Mouse (Mus musculus) liver, embryonic 15.5 days (tissue): ENCODE measurements around the gene Sec14l3. TPM values are rescaled to one million over a fixed set of nuclear protein-coding genes. Genes with fewer than 3 reads are reported as not detected.

Experiments used
- ATAC-seq: fragments of 200-750 bp; cut with Nextera tagmentation; 2 replicates; pipeline ENCODE4 v1.8.0; 2017; ENCODE audit warnings: moderate number of reproducible peaks, mild to moderate bottlenecking, moderate library complexity; ENCODE audit not compliant: insufficient read depth
- H3K27ac ChIP-seq: fragments of 300-500 bp; sonication (generic); replicated peaks from 2 replicates; pipeline ENCODE4 v1.5.1; 2015; ENCODE audit warnings: mild to moderate bottlenecking, inconsistent platforms
- H3K27me3 ChIP-seq: fragments of 300-500 bp; sonication (generic); 2 replicates; pipeline ENCODE4 v1.6.1; 2015; ENCODE audit warnings: mild to moderate bottlenecking, inconsistent platforms
- H3K36me3 ChIP-seq: fragments of 300-500 bp; sonication (generic); replicated peaks from 2 replicates; pipeline ENCODE4 v1.6.1; 2015; ENCODE audit warnings: moderate library complexity, mild to moderate bottlenecking, inconsistent platforms
- H3K4me1 ChIP-seq: fragments of 300-500 bp; sonication (generic); replicated peaks from 2 replicates; pipeline ENCODE4 v1.6.1; 2015; ENCODE audit warnings: inconsistent platforms
- H3K4me2 ChIP-seq: fragments of 300-500 bp; sonication (generic); 2 replicates; pipeline ENCODE4 v1.6.1; 2015; ENCODE audit warnings: moderate library complexity, mild to moderate bottlenecking, inconsistent platforms
- H3K4me3 ChIP-seq: fragments of 300-500 bp; sonication (generic); replicated peaks from 2 replicates; pipeline ENCODE4 v1.5.1; 2015; ENCODE audit warnings: mild to moderate bottlenecking, inconsistent platforms
- H3K9ac ChIP-seq: fragments of 300-500 bp; sonication (generic); 2 replicates; pipeline ENCODE4 v1.6.1; 2015; ENCODE audit warnings: moderate library complexity, mild to moderate bottlenecking, inconsistent platforms
- H3K9me3 ChIP-seq: fragments of 300-500 bp; sonication (generic); replicated peaks from 2 replicates; pipeline ENCODE4 v1.6.1; 2016; ENCODE audit warnings: inconsistent platforms
- WGBS: fragments of 180-500 bp; shearing (Covaris S2); methylation state at CpG from one replicate; pipeline ENCODE4 v1.1.7; 2015; ENCODE audit warnings: mixed read lengths; ENCODE audit not compliant: insufficient replicate concordance; 5-methylcytosine and 5-hydroxymethylcytosine counted together
- polyA plus RNA-seq: library from polyadenylated mRNA; unstranded; fragments of >200 nt; fragmentation: Nextera tagmentation; extraction: Ambion mirVana; gene quantifications from 2 replicates; pipeline ENCODE4 v1.2.1, GENCODE M21; 2015

The Sec14l3 gene
- polyA plus RNA-seq, 1 experiment from 2014 or later = not detected

- Histone ChIP-seq H3K36me3 (no peaks in the 10 kb centered on the region), H3K9me3 (no peaks in the 10 kb centered on the region), H3K27me3 (no peaks in the 10 kb centered on the region), H3K27ac (no peak overlapping the region), H3K9ac (no peak overlapping the region), H3K4me3 (no peak overlapping the region), H3K4me1 (peaks cover 5% of the 10 kb centered on the region; the same call in 1 of the 2 replicates), H3K4me2 (no peak overlapping the region)
- ATAC-seq = peak; percentile 66
- WGBS = 56% methylated on average over 18 of the region's 18 CpGs
Observed at GRCm38 (mm10) chr11:4035116-4035892, 29.3 kb upstream of the Sec14l3 start.

DNA sequence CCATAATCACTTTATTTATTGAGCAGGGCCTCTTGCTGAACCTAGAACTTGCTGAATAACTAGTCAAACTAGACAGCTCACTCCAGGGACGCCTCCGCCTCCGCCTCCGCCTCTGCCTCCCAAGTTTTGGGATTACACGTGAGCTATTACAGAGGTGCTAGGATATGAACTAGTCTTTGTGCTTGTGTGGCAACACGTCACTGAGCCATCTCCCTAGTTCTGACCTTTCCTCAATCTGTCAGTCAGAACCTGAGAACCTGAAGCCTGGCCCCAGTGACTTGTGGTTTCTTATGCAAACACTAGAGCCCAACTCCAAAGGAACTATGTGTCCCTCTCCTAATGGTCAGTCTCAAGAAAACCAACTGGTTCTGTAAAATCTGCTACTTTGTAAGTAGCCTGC is 28.7 kb upstream of the Sec14l3 start:
- H3K27ac ChIP-seq = no peak overlapping the region
- no peak overlapping the region for H3K4me3 ChIP-seq
- no peak overlapping the region for H3K9ac ChIP-seq
- no peaks in the 10 kb centered on the region for H3K27me3 ChIP-seq
- no peaks in the 10 kb centered on the region for H3K36me3 ChIP-seq
- 0 out of 2 replicates have a peak, but pooled peaks have one; percentile 15 for ATAC-seq
- H3K9me3 ChIP-seq = no peaks in the 10 kb centered on the region
- WGBS = 75% methylated on average over 6 of the region's 6 CpGs
- peaks cover 5% of the 10 kb centered on the region; the same call in 1 of the 2 replicates for H3K4me1 ChIP-seq
- H3K4me2 ChIP-seq = no peak overlapping the region

DNA sequence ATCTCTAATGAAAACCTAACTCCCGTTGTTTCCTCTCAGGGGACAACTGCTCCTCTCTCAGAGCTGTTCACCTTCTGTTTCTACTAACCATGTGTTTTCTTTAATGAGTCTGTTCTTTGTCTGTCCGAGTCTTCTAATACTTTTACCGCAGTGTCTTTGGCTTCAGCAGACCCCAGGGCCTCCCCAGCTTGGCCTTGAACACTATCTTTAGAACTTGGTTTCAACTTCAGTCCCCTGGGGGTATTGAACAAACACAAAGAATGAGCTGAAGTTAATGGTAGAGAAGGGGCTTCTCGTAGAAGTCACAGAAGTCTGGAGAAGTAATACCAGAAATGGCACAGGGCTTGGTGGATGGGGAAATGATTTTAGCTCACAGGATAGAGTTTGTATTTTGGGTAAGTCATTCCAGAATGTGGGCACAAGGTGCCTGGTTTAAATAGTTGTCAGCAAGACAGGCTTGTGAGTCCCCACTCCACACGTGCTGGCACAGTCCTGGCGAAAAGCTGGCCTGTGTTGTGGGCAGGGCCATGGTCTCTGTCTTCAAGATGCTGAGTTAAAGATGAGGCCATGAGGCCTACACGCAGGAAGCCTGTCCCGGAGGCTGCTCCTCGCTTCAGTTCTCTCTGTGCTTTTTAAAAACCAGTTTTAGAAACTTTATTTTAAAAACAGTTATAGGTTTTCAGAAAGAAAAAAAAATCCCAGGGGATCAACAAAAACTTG is 28.1 kb upstream of the Sec14l3 start:
- Histone ChIP-seq H3K9ac (no peak overlapping the region), H3K27me3 (no peaks in the 10 kb centered on the region), H3K27ac (no peak overlapping the region), H3K36me3 (no peaks in the 10 kb centered on the region), H3K4me2 (no peak overlapping the region), H3K9me3 (no peaks in the 10 kb centered on the region), H3K4me1 (peaks cover 5% of the 10 kb centered on the region; the same call in 1 of the 2 replicates), H3K4me3 (no peak overlapping the region)
- WGBS = 52% methylated on average over 9 of the region's 9 CpGs
- no peak for ATAC-seq

DNA sequence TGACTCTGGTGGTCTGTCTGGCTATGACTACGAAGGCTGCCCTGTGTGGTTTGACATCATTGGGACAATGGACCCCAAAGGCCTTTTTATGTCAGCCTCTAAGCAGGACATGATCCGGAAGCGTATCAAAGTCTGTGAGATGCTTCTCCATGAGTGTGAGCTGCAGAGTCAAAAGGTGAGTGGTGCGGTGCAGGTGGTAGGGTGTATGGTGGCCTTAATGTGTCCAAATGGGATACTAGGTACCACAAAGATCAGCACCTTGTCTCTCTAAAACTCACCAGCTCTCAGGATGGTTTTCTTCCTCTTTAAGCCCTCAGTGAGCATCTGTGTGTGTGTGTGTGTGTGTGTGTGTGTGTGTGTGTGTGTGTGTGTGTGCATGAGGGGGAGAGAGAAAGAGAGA is 24.7 kb upstream of the Sec14l3 start:
- H3K27ac ChIP-seq = no peak overlapping the region
- no peaks in the 10 kb centered on the region for H3K36me3 ChIP-seq
- no peaks in the 10 kb centered on the region for H3K27me3 ChIP-seq
- H3K4me3 ChIP-seq = no peak overlapping the region
- H3K4me2 ChIP-seq = no peak overlapping the region
- 75% methylated on average over 4 of the region's 4 CpGs for WGBS
- H3K4me1 ChIP-seq = no peaks in the 10 kb centered on the region
- H3K9me3 ChIP-seq = no peaks in the 10 kb centered on the region
- no peak for ATAC-seq
- no peak overlapping the region for H3K9ac ChIP-seq

GRCm38 (mm10) chr11:4041123-4041625 is 23.5 kb upstream of the Sec14l3 start:
- no peak overlapping the region for H3K4me3 ChIP-seq
- no peaks in the 10 kb centered on the region for H3K36me3 ChIP-seq
- no peak overlapping the region for H3K4me2 ChIP-seq
- ATAC-seq = no peak
- no peaks in the 10 kb centered on the region for H3K4me1 ChIP-seq
- H3K27ac ChIP-seq = no peak overlapping the region
- 57% methylated on average over 6 of the region's 6 CpGs for WGBS
- no peaks in the 10 kb centered on the region for H3K9me3 ChIP-seq
- H3K27me3 ChIP-seq = no peaks in the 10 kb centered on the region
- no peak overlapping the region for H3K9ac ChIP-seq

DNA sequence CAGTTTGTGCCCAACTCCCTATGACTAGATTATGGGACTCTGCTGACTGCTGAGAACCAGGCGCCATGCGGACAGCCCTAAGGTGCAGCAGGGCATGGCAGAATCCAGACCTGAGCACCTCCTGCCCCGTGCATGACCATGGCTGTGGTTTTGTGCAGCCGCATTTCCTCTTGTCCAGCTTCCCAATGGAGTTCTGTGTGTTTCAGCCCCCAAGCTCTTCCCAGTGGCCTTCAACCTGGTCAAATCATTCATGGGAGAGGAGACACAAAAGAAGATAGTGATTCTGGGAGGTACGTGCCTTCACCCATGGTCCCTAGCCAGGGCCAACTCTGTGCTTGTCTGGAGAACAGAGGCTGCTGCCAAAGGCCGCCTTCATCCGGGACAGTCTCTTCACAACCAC is 21.6 kb upstream of the Sec14l3 start:
- Histone ChIP-seq H3K27me3 (no peaks in the 10 kb centered on the region), H3K4me1 (no peaks in the 10 kb centered on the region), H3K9me3 (no peaks in the 10 kb centered on the region), H3K36me3 (no peaks in the 10 kb centered on the region), H3K9ac (no peak overlapping the region), H3K27ac (no peak overlapping the region), H3K4me2 (no peak overlapping the region), H3K4me3 (no peak overlapping the region)
- no peak for ATAC-seq
- WGBS = 73% methylated on average over 7 of the region's 7 CpGs

DNA sequence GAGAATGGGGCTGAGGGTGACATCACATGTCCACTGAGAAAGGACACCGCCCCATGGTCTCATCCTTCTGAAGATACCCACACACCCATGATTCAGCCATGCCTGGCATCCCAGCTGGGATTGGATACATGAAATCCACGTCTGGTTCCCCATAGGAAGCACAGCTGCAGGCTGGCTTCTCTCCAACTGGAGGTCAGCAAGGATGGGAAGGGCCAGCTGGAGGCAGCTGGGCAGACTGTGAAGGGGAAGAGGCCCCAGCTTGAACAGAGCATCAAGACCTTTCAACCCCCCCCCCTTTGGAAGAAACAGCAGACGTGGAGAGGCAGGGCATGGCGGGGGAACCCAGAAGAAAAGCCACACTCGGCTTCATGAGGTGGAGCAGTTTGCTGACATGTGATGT is 18.1 kb upstream of the Sec14l3 start:
- H3K27me3 ChIP-seq = no peaks in the 10 kb centered on the region
- H3K9me3 ChIP-seq = no peaks in the 10 kb centered on the region
- no peak overlapping the region for H3K4me2 ChIP-seq
- no peaks in the 10 kb centered on the region for H3K36me3 ChIP-seq
- H3K4me1 ChIP-seq = no peaks in the 10 kb centered on the region
- no peak overlapping the region for H3K4me3 ChIP-seq
- ATAC-seq = no peak
- H3K9ac ChIP-seq = no peak overlapping the region
- no peak overlapping the region for H3K27ac ChIP-seq
- WGBS = 57% methylated on average over 5 of the region's 5 CpGs

DNA sequence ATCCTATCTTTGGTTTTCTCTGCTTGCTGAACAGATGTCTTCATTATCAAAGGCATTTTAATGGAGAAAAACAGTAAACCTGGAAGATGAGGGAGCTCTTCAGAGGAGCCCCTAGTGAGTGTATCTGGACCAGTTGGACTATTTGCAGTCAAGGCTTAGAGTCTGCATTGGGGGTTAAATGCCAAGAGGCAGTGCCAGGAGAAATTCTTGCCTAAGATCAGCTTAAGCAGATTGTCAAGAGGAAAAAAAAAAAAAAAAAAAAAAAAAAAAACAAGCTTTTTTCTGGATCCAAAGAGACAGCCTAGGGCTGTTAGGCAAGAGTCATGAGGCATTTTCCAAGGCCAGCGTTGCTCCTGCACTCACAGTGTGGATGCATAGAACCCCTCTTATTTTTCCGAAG is 16.9 kb upstream of the Sec14l3 start:
- WGBS = 70% methylated on average over 2 of the region's 2 CpGs
- no peaks in the 10 kb centered on the region for H3K9me3 ChIP-seq
- no peak for ATAC-seq
- H3K9ac ChIP-seq = no peak overlapping the region
- no peaks in the 10 kb centered on the region for H3K27me3 ChIP-seq
- H3K4me1 ChIP-seq = no peaks in the 10 kb centered on the region
- no peak overlapping the region for H3K27ac ChIP-seq
- no peaks in the 10 kb centered on the region for H3K36me3 ChIP-seq
- no peak overlapping the region for H3K4me2 ChIP-seq
- no peak overlapping the region for H3K4me3 ChIP-seq

DNA sequence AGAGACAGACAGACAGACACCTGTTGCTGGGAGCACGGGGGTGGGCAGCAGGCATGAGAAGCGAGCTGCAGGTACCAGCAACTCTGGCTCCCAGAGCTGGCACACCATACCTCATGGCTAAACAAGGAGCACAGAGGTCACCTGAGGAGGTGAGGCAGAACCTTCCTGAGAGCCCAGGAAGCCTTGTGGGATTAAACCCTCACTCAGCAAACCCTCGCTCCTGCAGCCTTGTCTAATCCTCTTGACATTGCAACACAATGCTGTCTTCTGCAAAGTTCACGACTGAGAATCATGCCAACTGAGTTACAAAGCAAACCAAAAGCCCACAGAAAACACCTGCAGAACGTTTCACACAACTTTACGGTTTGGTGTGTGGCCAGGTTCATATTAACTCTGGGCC is 16.2 kb upstream of the Sec14l3 start:
- WGBS = 61% methylated on average over 6 of the region's 6 CpGs
- no peaks in the 10 kb centered on the region for H3K9me3 ChIP-seq
- no peak for ATAC-seq
- no peaks in the 10 kb centered on the region for H3K4me1 ChIP-seq
- H3K4me2 ChIP-seq = no peak overlapping the region
- H3K36me3 ChIP-seq = no peaks in the 10 kb centered on the region
- no peak overlapping the region for H3K27ac ChIP-seq
- H3K9ac ChIP-seq = no peak overlapping the region
- H3K4me3 ChIP-seq = no peak overlapping the region
- H3K27me3 ChIP-seq = no peaks in the 10 kb centered on the region

- H3K27ac ChIP-seq = no peak overlapping the region
- ATAC-seq = no peak
Observed at GRCm38 (mm10) chr11:4053586-4053985, 11.1 kb upstream of the Sec14l3 start.

DNA sequence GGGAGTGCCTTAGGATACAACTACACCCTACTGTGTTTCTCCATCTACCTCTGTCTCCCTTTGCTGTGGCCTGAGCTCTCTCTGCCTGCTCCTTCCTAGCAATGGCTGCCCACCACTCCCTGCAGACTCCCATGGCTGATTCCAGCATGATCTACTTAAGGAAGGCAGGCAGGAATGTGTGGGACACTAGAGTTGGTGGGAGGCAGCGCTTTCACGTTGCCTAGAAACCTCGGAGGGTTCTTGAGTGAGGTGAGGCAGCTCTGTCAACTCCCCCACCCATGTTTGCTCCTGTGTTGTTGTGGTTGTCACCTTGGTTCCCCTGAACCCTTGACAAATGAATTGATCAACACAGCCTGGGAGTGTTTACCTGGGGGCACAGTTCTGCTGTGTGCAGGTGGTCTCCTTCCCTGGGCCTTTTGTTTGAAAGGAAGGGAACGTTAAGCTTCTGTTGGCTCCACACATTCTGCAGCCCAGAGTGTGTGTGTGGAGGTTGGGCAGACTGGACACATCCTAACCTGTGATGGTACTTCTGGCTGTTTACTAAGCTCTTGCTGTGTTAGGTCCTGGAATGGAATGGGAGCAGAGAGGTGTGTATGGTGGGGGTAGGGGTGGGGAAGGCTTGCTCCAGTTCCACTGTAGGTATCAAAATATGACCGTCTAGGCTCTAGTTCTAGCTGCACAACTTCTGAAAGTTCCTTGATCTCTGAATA is 3.6 kb upstream of the Sec14l3 start:
- Histone ChIP-seq H3K9me3 (no peaks in the 10 kb centered on the region), H3K9ac (no peak overlapping the region), H3K4me2 (no peak overlapping the region), H3K36me3 (no peaks in the 10 kb centered on the region), H3K4me1 (no peaks in the 10 kb centered on the region), H3K27me3 (no peaks in the 10 kb centered on the region), H3K4me3 (no peak overlapping the region), H3K27ac (no peak overlapping the region)
- no peak for ATAC-seq
- 55% methylated on average over 5 of the region's 5 CpGs for WGBS

More at GRCm38 (mm10) chr11:4053586-4053985, 11.1 kb upstream of the Sec14l3 start:
- Histone ChIP-seq H3K4me1 (no peaks in the 10 kb centered on the region), H3K4me2 (no peak overlapping the region), H3K27me3 (no peaks in the 10 kb centered on the region), H3K9ac (no peak overlapping the region), H3K9me3 (no peaks in the 10 kb centered on the region), H3K4me3 (no peak overlapping the region), H3K36me3 (no peaks in the 10 kb centered on the region)
- 21% methylated on average over 5 of the region's 5 CpGs for WGBS
